Mouse (Mus musculus) limb, embryonic 15.5 days (tissue): ENCODE data around the gene Stam. TPM values are rescaled to one million over a fixed set of nuclear protein-coding genes. Genes with fewer than 3 reads are reported as not detected.

Source experiments
- ATAC-seq: fragments of 200-750 bp; cut with Nextera tagmentation; 2 replicates; pipeline ENCODE4 v1.8.0; 2017; ENCODE audit warnings: low read depth, moderate TSS enrichment; ENCODE audit not compliant: insufficient number of reproducible peaks, low FRiP score, low TSS enrichment
- H3K27ac ChIP-seq: fragments of 300-500 bp; sonication (generic); 2 replicates; pipeline ENCODE4 v1.5.1; 2015; ENCODE audit warnings: moderate library complexity, mild to moderate bottlenecking, inconsistent platforms
- H3K27me3 ChIP-seq: fragments of 300-500 bp; sonication (generic); 2 replicates; pipeline ENCODE4 v1.6.1; 2015; ENCODE audit warnings: inconsistent platforms
- H3K36me3 ChIP-seq: fragments of 300-500 bp; sonication (generic); 2 replicates; pipeline ENCODE4 v1.6.1; 2015; ENCODE audit warnings: inconsistent platforms
- H3K4me1 ChIP-seq: fragments of 300-500 bp; sonication (generic); 2 replicates; pipeline ENCODE4 v1.6.1; 2015; ENCODE audit warnings: inconsistent platforms
- H3K4me2 ChIP-seq: fragments of 300-500 bp; sonication (generic); 2 replicates; pipeline ENCODE4 v1.6.1; 2015; ENCODE audit warnings: mild to moderate bottlenecking, inconsistent platforms
- H3K4me3 ChIP-seq: fragments of 300-500 bp; sonication (generic); 2 replicates; pipeline ENCODE4 v1.5.1; 2015; ENCODE audit warnings: mild to moderate bottlenecking, inconsistent platforms
- H3K9ac ChIP-seq: fragments of 300-500 bp; sonication (generic); 2 replicates; pipeline ENCODE4 v1.6.1; 2015; ENCODE audit warnings: inconsistent platforms
- H3K9me3 ChIP-seq: fragments of 300-500 bp; sonication (generic); 2 replicates; pipeline ENCODE4 v1.6.1; 2016; ENCODE audit warnings: inconsistent platforms
- WGBS: fragments of 180-500 bp; shearing (Covaris S2); methylation state at CpG from one replicate; pipeline ENCODE4 v1.1.7; 2015; 5-methylcytosine and 5-hydroxymethylcytosine counted together
- polyA plus RNA-seq: library from polyadenylated mRNA; unstranded; fragments of >200 nt; fragmentation: Nextera tagmentation; extraction: Ambion mirVana; gene quantifications from 2 replicates; pipeline ENCODE4 v1.2.1, GENCODE M21; 2015

The Stam gene
- polyA plus RNA-seq, 1 experiment from 2014 or later, result 67.6 TPM

DNA sequence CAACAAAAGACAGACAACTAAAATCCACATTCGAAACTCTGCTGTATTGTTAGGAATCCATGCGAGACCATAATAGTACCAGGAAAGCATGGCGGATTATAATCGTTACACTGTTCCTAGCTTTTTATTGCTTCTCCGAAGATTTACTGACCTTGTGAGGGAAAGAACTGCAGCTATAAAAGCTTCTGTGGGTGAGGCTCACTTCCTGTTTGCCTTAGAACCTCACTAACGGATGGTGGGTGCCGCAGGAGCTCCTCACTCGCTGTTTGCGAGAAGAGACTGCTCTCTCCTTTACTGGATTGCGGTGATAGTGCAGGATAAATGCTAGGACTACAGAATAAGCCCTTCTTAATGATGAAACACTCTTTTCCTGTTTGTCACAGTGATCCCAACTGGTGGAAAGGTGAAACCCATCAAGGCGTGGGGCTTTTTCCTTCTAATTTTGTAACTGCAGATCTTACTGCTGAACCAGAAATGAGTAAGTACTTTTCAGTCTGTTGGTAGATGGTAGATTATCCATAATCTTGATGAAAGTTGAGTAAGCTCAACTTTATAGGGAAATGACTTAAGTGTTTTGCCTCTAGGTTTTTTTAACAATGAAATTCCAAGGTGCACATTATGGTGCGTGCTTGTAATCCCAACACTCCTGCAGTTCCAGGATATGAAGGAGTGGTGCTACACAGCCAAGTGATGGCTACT, 56.9 kb downstream of the Stam start:
- peaks cover 13% of the 10 kb centered on the region; the same call in 1 of the 2 replicates for H3K36me3 ChIP-seq
- no peak overlapping the region for H3K4me3 ChIP-seq
- no peak overlapping the region for H3K4me2 ChIP-seq
- no peak for ATAC-seq
- no peak overlapping the region for H3K27ac ChIP-seq
- no peaks in the 10 kb centered on the region for H3K9me3 ChIP-seq
- peaks cover 3% of the 10 kb centered on the region; the same call in 1 of the 2 replicates for H3K4me1 ChIP-seq
- H3K9ac ChIP-seq, result no peak overlapping the region
- no peaks in the 10 kb centered on the region for H3K27me3 ChIP-seq
- 42% methylated on average over 12 of the region's 12 CpGs for WGBS

DNA sequence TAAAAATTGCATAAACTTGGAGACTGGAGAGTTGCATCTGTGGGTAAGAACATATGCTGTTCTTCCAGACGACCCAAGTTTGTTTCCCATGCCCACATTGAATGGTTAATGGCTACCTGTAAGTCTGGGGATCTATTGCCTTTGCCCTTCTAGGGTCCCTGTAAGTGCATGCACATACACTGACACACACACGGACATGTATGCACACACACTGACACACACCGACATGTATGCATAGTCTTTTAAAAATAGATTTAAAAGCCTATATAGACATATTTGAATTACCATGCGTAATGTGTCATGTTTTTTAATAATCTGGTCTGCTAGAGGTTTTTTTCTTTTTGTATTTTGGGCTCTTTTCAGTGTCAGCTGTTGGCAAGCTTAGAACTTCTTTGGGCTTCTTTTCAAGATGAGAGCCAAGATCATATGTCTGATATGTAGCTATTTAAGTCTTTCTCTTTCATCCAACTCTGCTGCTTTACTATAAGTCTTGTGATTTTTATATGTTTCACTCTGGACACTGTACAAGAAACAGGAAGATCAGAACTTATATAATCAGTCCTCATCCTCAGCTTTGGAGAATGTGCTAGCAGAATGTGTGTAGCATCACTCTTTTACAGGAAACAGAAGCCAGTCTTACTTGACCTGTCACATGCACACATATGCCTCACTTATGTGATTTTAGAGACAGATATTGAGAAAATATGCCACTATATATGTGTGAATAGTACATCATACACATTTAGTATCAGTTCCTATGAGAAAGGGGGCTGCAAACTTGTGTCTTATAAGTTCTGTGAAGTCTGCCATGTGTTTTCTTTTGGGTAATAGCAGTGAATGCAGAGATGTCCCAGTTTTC, 58.8 kb downstream of the Stam start:
- 86% methylated on average over 4 of the region's 4 CpGs for WGBS
- peaks cover 3% of the 10 kb centered on the region; the same call in 1 of the 2 replicates for H3K4me1 ChIP-seq

DNA sequence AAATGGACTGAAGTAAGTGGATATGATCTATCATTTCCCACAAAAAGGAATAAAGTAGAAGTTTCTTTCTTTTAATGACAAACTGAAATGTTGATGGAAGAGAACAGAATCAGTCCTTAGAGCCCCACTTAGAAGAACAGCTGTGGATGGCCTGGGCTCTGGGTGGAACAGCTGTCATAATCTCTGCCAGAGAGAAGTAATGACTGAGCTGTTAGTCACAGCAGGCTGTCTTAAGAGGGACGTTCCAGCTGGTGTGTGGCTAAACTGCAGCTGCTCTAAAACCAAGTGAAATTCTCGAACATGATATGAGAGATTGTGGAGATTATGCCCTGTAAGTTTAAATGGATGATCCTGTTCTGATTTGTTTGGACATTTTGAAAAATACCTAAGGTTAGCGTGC, 63.0 kb downstream of the Stam start:
- Histone ChIP-seq H3K9ac (no peak overlapping the region), H3K4me1 (no peaks in the 10 kb centered on the region), H3K27me3 (no peaks in the 10 kb centered on the region), H3K36me3 (peaks cover 28% of the 10 kb centered on the region), H3K4me2 (no peak overlapping the region), H3K9me3 (no peaks in the 10 kb centered on the region), H3K4me3 (no peak overlapping the region), H3K27ac (no peak overlapping the region)
- WGBS, result 60% methylated on average over 3 of the region's 3 CpGs
- no peak for ATAC-seq

More for the DNA sequence above, 58.8 kb downstream of the Stam start:
- Histone ChIP-seq H3K9ac (no peak overlapping the region), H3K4me3 (no peak overlapping the region), H3K27ac (no peak overlapping the region), H3K36me3 (peaks cover 13% of the 10 kb centered on the region; the same call in 1 of the 2 replicates), H3K27me3 (no peaks in the 10 kb centered on the region), H3K4me2 (no peak overlapping the region), H3K9me3 (no peaks in the 10 kb centered on the region)
- no peak for ATAC-seq

DNA sequence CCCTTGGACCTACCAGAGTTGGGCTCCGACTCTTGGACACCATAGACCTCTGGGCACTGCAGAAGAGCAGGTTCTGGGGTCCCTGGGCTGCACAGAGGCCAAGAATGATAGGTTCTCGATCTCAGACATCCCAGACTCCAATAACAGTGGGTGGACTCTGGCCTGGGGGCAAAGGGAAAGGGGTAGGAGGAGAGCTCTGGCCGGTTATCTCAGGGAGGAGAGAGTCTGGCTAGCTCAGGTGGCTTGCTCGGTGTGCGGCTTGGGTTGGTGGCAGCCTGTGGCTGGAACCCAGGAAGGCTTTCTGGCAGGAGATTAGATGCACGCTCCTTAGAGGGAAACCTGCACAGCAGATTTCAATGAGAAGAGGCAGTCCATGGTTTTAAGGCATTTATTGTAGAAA, 65.7 kb downstream of the Stam start:
- WGBS, result 81% methylated on average over 6 of the region's 6 CpGs
- Histone ChIP-seq H3K9me3 (no peaks in the 10 kb centered on the region), H3K36me3 (peaks cover 41% of the 10 kb centered on the region), H3K4me2 (no peak overlapping the region), H3K9ac (no peak overlapping the region), H3K4me1 (no peaks in the 10 kb centered on the region), H3K27me3 (no peaks in the 10 kb centered on the region), H3K4me3 (no peak overlapping the region), H3K27ac (no peak overlapping the region)
- ATAC-seq, result no peak

DNA sequence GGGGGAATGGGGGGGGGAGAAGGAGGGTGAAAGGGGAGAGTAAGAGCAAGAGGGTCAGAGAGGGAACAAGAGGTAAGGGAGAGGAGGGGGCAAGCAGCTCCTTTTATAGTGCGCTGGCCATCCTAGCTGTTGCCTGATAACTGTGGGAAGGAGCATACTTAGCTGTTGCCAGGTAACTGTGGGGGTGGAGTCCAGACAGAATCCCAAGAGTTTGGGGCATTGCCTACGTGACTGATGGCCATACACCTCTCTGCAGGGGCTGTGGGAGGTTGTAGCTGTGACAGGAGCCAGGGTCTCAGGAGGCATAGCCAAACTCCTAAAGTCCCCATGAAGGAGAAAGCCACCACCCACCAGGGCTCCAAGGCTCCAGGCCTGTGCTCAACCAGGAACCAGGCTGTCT, 66.1 kb downstream of the Stam start:
- Histone ChIP-seq H3K27ac (no peak overlapping the region), H3K4me3 (no peak overlapping the region), H3K4me1 (peaks cover 1% of the 10 kb centered on the region; the same call in 1 of the 2 replicates), H3K9me3 (no peaks in the 10 kb centered on the region), H3K9ac (no peak overlapping the region), H3K36me3 (peaks cover 46% of the 10 kb centered on the region), H3K4me2 (no peak overlapping the region), H3K27me3 (no peaks in the 10 kb centered on the region)
- WGBS, result 77% methylated on average over 2 of the region's 2 CpGs
- ATAC-seq, result no peak

DNA sequence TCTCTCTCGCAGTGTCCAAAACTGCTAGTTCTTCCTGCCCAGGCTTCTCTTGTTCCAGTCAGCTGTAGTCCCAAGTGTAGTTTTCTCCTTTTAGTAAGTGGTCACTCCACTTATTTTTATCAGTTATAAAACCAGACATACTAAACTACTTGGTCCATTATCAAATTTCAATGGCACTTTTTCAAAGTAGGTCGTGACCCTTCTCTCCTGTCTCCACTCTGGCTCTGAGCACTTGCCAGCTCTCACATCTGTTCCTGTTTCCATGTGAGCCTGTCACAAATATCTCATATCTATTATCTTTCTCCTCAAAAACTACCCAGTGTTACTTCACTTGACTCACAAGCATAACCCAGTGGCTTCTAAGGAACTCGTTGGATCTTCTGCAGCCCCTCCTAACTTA, 71.4 kb downstream of the Stam start:
- no peak for ATAC-seq

DNA sequence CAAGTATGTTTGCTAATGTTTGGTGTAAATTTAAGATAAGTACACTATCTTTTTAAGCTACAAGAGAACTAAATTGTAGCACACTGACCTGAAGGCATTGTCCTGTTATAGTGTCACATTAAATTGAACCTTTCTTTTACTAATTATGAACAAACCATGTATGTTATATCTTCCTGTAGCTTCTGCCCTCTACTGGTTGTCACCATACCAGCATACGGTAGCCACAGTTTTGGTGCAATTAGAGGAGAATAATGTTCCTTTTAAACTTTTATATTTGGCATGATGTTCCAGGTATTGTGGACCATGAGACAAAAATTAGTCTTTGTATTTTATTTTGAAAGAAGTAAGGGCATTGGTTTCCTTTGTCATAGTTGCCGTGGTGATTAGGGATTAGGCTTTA, 73.0 kb downstream of the Stam start:
- no peak overlapping the region for H3K9ac ChIP-seq
- ATAC-seq, result no peak
- WGBS, result 85% methylated on average over 2 of the region's 2 CpGs
- no peaks in the 10 kb centered on the region for H3K27me3 ChIP-seq
- H3K4me3 ChIP-seq, result no peak overlapping the region
- no peak overlapping the region for H3K4me2 ChIP-seq
- peaks cover 3% of the 10 kb centered on the region; the same call in 1 of the 2 replicates for H3K4me1 ChIP-seq
- H3K36me3 ChIP-seq, result peaks cover 39% of the 10 kb centered on the region
- H3K27ac ChIP-seq, result no peak overlapping the region
- no peaks in the 10 kb centered on the region for H3K9me3 ChIP-seq

More for the DNA sequence above, 71.4 kb downstream of the Stam start:
- Histone ChIP-seq H3K27me3 (no peaks in the 10 kb centered on the region), H3K36me3 (peaks cover 42% of the 10 kb centered on the region), H3K4me3 (no peak overlapping the region), H3K4me1 (peaks cover 3% of the 10 kb centered on the region; the same call in 1 of the 2 replicates), H3K4me2 (no peak overlapping the region), H3K9me3 (no peaks in the 10 kb centered on the region), H3K27ac (no peak overlapping the region), H3K9ac (no peak overlapping the region)
- WGBS, result 51% methylated on average over 3 of the region's 3 CpGs

DNA sequence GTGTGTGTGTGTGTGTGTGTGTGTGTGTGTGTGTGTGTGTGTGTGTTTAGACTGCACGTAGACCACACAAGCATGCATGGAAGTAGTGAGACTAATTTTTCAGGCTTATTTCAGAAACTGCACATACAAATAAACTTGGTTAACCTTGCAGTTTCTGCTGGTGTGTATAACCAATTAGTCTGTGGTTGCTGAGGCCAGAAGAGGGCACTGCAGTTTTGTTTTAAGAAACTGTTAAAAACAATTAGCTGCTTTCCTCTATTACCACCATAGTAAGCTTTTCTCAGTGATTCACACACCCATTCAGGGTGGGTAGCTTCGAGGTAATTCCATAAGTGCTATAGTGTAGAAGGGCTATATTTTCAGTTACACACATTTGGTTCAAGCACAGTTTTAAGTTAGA, 76.9 kb downstream of the Stam start:
- no peaks in the 10 kb centered on the region for H3K9me3 ChIP-seq
- H3K4me2 ChIP-seq, result no peak overlapping the region
- H3K4me3 ChIP-seq, result no peak overlapping the region
- no peaks in the 10 kb centered on the region for H3K4me1 ChIP-seq
- no peak overlapping the region for H3K27ac ChIP-seq
- H3K27me3 ChIP-seq, result no peaks in the 10 kb centered on the region
- H3K36me3 ChIP-seq, result peaks cover 16% of the 10 kb centered on the region; the same call in 1 of the 2 replicates
- no peak overlapping the region for H3K9ac ChIP-seq
- no peak for ATAC-seq
- 95% methylated on average over 2 of the region's 2 CpGs for WGBS

DNA sequence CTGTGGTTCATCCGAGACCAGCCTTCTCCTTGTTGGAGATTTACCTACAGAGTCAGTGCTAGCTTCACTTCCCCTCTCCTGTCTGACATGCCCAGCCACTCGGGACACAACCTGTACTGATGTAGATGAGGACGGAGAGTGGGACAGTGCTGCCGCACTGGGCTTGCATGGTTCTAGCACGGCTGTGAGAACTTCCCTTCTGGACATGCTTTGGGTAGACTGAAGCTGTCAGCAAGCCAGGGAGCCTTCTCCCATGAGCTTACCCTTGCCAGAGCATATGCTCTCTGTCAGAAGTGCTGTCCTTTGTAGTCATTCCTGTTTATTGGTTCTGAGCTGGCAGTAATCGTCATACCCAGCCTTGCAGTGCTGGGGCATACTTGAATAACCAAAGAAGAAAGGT, 78.0 kb downstream of the Stam start:
- no peaks in the 10 kb centered on the region for H3K27me3 ChIP-seq
- H3K9ac ChIP-seq, result no peak overlapping the region
- no peak overlapping the region for H3K27ac ChIP-seq
- H3K36me3 ChIP-seq, result peaks cover 13% of the 10 kb centered on the region; the same call in 1 of the 2 replicates
- WGBS, result 91% methylated on average over 6 of the region's 6 CpGs
- H3K9me3 ChIP-seq, result no peaks in the 10 kb centered on the region
- ATAC-seq, result no peak
- H3K4me1 ChIP-seq, result no peaks in the 10 kb centered on the region
- no peak overlapping the region for H3K4me3 ChIP-seq
- H3K4me2 ChIP-seq, result no peak overlapping the region

DNA sequence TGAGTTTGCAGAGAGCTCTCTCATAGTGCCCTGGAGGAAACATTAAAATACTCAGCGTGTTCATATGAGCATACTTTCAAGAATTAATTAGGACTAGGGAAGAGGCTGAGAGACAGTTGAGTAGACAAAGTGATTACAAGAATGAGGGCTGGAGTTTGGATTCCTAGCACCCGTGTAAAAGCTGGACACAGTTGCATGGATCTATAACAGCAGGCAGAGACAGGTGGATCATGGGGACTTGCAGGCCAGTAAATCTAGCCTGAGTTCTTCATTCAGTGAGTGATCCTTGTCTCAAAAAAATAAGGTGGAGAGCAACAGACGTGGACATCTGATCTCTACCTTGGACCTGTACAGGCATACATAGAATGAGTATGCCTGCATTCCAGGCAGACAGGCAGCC, 85.1 kb downstream of the Stam start:
- ATAC-seq, result no peak
- no peak overlapping the region for H3K4me2 ChIP-seq
- no peaks in the 10 kb centered on the region for H3K4me1 ChIP-seq
- H3K9me3 ChIP-seq, result no peaks in the 10 kb centered on the region
- no peaks in the 10 kb centered on the region for H3K36me3 ChIP-seq
- H3K27me3 ChIP-seq, result no peaks in the 10 kb centered on the region
- no peak overlapping the region for H3K27ac ChIP-seq
- no peak overlapping the region for H3K4me3 ChIP-seq
- 67% methylated on average over 3 of the region's 3 CpGs for WGBS
- no peak overlapping the region for H3K9ac ChIP-seq

DNA sequence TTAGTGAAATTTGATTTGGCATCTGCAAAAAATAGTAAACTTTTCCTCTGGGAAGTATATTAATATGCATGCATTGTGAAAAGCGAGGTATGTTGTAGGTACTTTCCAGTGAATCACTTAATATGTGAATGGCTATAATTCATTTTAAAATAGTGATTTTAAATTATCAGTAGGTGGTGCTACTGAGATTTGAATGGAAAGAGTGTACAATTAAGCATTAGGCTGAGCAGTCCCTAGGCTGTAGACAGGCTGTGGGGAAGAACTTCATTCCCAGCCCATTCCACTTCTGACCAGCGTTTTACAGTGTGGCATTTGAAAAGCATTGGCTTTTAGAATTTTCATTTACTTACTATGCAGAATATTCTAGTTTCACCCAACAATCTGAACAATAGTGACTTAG, 85.9 kb downstream of the Stam start:
- H3K9me3 ChIP-seq, result no peaks in the 10 kb centered on the region
- 81% methylated on average over 2 of the region's 2 CpGs for WGBS
- no peaks in the 10 kb centered on the region for H3K27me3 ChIP-seq
- ATAC-seq, result no peak
- H3K4me1 ChIP-seq, result no peaks in the 10 kb centered on the region
- H3K36me3 ChIP-seq, result no peaks in the 10 kb centered on the region
- no peak overlapping the region for H3K4me2 ChIP-seq
- no peak overlapping the region for H3K9ac ChIP-seq
- H3K27ac ChIP-seq, result no peak overlapping the region
- no peak overlapping the region for H3K4me3 ChIP-seq

DNA sequence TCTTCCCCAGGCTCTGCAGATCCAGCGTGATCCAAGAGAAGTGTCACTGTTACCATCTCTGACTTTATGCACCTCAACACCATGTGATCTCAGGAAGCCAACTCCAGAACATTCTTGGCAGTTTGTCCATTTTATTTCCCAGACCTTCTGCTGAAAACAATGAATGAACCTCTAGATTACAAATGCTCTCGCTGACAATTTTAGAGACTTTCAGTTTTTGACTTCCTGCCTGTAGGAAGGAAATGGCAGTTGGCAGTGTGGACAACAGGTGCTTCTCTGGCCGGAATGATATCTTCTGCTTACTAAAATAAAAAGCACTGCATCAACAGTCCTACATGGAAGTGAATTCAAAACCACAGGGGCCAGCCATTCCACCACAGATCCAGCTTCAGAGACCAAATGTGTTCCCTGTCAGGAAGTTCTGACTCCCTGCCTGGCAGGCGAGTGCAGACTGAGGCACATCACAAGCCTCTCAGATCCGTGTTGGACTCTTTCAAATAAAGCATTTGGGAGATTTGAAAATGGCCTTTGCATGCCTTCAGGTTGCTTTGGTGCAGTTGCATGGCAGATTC, 90.6 kb downstream of the Stam start:
- no peak overlapping the region for H3K9ac ChIP-seq
- WGBS, result 74% methylated on average over 5 of the region's 5 CpGs
- H3K4me1 ChIP-seq, result no peaks in the 10 kb centered on the region
- no peak overlapping the region for H3K4me3 ChIP-seq
- H3K4me2 ChIP-seq, result no peak overlapping the region
- no peaks in the 10 kb centered on the region for H3K27me3 ChIP-seq
- no peaks in the 10 kb centered on the region for H3K9me3 ChIP-seq
- ATAC-seq, result no peak
- H3K36me3 ChIP-seq, result no peaks in the 10 kb centered on the region
- no peak overlapping the region for H3K27ac ChIP-seq
